Mouse (Mus musculus): ENCODE measurements around the gene Pet117. TPM values are rescaled to one million over a fixed set of nuclear protein-coding genes. Genes with fewer than 3 reads are reported as not detected.

Gene Pet117
- polyA plus RNA-seq, 1 experiment from 2014 or later, result 7.7 TPM

Other genes with a start within 250 kb of the Pet117 start
- gene Mgme1, start 98.3 kb upstream of the Pet117 start, polyA plus RNA-seq (2015; fragmentation: Nextera tagmentation; extraction: Ambion mirVana), result 17.5 and 19.2 TPM in 2 replicates
- gene Snx5, start 98.1 kb upstream of the Pet117 start, polyA plus RNA-seq (2015; fragmentation: Nextera tagmentation; extraction: Ambion mirVana), result 124 TPM in 2 replicates
- gene Ovol2, start 36.9 kb upstream of the Pet117 start, polyA plus RNA-seq (2015; fragmentation: Nextera tagmentation; extraction: Ambion mirVana), result 3.2 TPM in 2 replicates
- 43.5 and 44.3 TPM in 2 replicates for gene Kat14, start within 50 bp of the Pet117 start, polyA plus RNA-seq (2015; fragmentation: Nextera tagmentation; extraction: Ambion mirVana)
- gene Dzank1, start 158.4 kb downstream of the Pet117 start, polyA plus RNA-seq (2015; fragmentation: Nextera tagmentation; extraction: Ambion mirVana), result 2.6 and 3.1 TPM in 2 replicates
- gene Polr3f, start 158.7 kb downstream of the Pet117 start, polyA plus RNA-seq (2015; fragmentation: Nextera tagmentation; extraction: Ambion mirVana), result 32.9 and 33.8 TPM in 2 replicates
- 66.4 and 66.5 TPM in 2 replicates for gene Rbbp9, start 181.9 kb downstream of the Pet117 start, polyA plus RNA-seq (2015; fragmentation: Nextera tagmentation; extraction: Ambion mirVana)
- gene Sec23b, start 187.2 kb downstream of the Pet117 start, polyA plus RNA-seq (2015; fragmentation: Nextera tagmentation; extraction: Ambion mirVana), result 81.0 and 83.3 TPM in 2 replicates
- gene Smim26, start 225.1 kb downstream of the Pet117 start, polyA plus RNA-seq (2015; fragmentation: Nextera tagmentation; extraction: Ambion mirVana), result 43.6 and 45.8 TPM in 2 replicates
- gene Dtd1, start 230.9 kb downstream of the Pet117 start, polyA plus RNA-seq (2015; fragmentation: Nextera tagmentation; extraction: Ambion mirVana), result 48.1 and 50.8 TPM in 2 replicates

Data from embryonic facial prominence, embryonic 13.5 days (tissue).